Mouse (Mus musculus) layer of hippocampus, adult 11-12 months (tissue): ENCODE data around the gene Lmo4.

Experiments used
- DNase-seq: peaks from one replicate; pipeline ENCODE4 v3.0.0; 2022; ENCODE audit warnings: low spot score

Gene Lmo4

DNA sequence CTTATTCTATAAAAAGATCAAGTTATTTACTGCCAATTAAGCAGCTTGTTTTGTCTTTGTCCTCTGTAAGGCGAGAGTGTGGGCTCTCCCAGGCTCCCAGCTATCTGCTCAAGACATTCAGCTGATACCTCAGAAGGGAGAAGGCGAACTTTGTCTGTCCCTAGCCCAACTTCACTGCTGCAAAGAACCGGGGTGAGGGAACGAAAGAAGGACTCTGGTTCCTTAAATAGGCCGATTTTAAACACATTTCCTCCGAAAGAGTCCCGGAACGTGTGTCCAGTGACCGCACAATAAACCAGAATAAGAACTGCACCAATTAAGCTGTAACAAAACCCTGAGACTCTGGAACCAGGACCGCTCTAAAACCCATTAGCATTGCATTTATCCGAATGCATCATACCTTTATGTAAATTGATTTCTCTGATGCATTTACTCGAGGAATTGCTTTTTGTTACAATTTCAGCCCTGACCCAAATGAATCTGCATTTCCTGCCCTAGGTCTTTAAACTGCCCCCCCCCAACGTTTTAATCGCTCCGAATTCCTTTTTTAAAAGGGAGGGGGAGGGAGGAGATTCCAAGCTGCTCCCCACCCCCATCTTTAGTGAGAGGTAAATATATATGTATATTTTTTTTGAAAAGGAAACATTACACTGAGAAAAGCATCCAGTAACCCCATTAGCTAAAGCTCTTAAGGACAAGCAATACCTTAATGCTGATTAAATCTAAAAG is 1.6 kb downstream of the Lmo4 start:
- no peak for DNase-seq

DNA sequence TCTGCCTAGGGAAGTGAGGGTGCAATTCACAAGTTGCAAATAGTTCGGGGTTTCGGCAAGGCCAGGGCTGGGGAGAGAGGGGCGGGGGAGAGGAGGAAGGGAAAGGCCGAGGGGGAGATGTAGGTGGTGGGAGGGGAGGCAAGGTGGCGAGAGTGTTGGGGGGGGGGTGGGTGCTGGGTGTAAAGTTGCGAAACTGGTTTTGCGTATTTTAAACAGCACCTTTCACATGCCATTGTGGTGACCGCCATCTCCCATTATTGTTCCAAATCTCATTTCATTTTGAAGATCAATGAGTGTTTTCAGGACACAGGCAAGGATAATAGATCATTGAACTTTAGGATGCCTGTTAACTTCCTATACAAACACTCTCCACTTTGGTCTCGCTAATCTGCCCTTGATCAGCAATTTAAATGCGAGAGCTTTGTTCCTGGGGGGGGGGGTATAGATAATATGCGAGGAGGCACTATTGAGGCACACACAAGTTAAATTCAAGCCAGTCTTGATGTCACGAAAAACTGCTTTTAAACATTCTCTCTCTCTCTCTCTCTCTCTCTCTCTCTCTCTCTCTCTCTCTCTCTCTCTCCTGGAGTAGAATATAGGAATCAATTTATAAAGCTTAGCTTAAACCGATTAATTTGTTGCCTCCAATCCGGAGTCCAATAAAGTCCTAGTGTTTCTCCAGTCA is 2.3 kb downstream of the Lmo4 start:
- DNase-seq: no peak

DNA sequence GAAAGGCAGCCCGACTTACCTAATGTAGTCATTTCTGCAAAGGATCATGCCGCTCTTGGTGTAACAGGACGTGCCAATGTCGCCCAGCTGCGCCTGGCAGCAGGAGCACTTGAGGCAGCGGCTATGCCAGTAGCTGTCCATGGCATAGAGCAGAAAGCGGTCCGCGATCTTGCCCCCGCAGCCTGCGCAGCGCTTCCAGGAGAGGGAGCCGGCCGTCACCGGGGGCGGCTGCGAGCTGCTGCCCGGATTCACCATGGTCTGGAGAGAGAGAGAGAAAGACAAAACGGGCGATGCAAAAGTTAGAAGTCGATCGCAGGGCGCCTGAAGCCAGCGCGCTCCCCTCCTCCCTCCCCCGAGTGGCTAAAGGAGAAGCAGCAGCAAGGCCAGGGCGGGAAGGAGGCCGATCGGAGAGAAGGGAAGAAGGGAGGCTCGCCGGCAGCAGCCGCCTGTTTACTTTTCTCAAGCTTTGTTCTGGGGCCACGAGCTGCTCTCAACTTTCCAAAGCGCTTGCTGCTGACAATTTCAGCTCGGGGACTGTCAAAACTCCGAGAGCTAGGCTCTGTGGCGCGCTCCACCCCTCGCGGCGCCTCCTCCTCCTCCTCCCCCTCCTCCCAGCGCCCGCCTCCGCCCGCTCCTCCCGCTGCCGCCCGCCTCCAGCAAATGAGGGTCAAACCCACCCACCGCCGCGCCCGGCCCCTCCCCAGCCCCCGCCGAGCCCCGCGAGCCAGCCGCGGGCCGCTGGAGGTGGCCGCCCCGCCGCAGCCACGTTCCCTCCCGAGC is 3.0 kb downstream of the Lmo4 start:
- peak; percentile 65 for DNase-seq

DNA sequence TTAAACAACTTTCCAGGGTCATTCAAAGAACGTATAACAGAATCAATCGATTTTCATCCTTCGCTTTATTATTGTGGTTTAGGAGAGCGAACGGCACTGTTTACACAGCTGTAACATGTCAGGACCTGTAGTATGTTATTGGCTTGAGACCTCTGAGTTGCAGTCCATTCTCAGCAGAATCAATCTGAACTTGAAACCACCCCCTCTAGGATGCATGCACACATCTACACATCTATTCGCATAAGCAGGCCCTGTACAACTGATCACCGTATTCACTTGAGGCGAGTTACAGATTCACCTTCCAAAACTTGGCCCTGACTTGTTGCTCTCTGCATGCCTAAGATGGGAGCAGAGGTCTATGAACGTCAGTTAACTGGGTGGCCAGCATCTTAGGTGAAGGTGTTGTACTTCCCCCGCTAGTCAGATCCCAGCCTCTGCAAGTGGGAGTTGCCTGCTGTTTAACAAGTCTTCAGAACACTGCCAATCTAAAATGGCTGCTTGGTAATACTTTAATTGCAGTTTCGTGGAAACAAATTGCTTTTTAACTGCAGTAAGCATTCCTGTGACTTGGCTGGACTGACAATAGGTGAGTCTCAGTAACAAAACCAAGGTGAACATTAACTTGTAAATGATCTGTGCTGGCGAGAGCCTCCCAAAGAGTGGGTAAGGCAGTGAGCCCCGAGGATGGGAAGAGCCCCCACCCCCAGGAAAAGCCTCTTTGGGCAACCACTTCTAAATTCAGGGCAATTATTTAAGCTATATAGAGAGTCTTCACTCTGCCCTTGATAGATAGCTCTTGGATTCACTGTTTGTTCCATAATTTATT is 19.5 kb downstream of the Lmo4 start:
- DNase-seq: no peak

DNA sequence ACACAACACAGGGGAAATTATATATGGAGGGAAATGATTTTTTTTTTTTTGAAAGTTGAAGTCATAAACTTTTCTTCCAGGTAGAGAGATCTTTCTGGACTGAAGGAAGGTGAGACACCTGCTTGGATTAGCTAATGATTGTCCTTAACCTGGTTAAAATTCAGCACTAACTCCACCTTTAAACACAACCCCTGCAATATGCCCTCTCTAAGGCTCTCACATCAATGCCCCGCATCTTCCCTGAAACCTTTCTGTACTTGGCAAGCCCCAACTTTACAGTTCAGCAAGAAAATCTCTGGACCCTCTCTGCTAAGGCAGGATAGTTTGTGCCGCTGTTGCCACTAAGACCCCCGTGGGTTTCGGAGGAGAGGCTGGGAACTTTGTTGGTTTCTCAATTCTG is 20.1 kb downstream of the Lmo4 start:
- no peak for DNase-seq

DNA sequence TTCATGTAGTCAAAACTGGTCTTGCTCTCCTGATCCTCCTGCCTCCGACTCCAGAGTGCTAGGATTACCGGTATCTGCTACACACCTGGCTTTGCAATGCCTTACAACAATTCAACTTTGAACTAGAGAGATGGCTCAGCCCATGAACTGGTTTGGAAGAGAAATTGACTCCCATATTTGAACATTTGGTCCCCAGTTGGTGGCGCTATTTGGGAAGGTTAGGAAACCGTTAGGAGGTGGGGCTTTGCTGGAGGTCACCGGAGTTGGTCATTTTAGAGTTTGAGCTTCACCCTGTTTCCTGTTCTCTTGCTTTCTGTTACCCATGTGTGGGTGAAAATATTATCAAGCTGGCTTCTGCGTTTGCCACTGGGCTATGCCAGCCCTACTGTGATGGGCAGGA is 22.8 kb downstream of the Lmo4 start:
- DNase-seq: no peak

DNA sequence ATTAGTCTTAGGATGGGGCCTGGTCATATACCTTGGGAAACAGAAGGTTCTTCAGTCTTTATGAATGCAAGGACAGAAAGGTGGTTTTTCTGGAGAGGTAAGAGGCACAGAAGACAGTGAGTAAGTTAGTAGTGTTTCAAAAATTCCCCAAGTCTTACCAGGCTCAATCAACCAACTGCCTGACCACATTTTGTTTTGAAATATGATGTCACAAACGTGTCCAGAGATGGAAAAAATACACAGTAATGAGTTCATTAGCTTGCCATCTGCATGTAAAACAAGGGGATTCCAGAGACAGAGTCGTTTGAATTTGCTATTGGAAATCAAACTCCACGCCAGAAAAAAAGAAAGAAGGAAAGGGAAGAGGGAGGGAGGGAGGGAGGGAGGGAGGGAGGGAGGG is 26.1 kb downstream of the Lmo4 start:
- no peak for DNase-seq

DNA sequence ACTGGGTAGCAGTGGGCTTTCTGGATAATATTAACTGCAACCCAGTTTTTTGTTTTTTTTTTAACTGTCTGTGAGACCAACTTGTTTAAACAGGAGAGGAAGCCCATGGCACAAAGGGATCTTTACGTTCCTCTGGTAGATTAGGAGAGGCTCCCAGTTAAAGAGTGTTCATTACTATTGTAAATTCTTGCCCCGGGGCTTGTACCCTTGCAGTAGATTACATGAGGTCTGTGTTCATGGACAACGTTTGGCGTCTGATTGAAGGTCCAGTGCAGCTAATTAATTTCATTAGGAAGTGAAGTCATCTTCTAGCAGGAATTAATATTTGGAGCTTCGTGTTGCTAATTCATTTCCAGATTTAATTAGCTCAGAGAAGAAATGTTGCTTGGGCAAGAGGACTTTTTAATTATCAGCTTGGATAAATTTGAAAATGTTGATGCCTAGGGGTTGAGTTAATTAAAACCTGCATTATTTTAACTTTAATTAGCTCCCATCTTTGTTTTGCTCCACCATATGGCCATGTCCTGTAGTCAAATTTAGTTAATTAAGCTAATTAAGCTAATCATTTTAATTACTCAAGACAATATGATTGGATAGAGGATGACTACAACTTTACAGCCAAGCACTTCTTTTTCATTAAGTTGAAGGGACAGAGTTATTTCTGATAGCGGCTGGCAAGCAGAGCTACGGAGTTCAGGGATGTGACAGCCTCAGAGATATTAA is 31.0 kb downstream of the Lmo4 start:
- DNase-seq: no peak

DNA sequence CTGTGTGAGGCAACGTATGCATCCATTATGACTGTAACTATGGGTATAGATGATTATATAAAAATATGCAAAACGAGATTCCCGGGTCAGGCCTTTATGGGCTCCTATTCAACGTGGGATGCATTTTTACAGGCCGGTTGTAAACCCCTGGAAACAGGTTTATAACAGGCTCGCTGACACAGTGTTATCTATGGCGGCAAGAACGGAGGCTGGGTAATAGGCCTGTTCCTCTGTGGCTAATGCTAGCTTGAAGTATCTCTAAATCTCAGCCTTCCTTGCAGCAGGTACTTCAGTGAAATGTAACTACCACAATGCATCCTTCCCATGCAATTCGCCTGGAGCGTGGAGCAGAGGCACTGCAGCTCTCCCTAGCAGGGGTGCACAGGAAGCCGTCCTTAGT is 31.9 kb downstream of the Lmo4 start:
- no peak for DNase-seq

DNA sequence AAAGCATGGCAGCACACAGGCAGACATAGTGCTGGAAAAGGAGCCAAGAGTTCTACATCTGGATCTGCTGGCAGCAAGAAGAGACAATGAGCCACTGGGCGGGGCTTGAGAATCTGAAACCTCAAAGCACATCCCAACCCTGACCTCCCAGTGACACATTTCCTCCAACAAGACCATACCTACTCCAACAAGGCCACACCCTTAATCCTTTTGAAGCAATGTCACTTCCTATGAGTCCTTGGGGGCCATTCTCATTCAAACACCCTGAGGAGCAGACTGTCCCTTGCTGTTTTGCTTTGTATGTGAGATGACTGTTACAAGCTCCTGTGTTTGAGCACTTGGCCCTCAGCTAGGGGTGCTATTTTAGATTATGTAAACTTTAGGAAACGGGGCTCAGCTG is 33.3 kb downstream of the Lmo4 start:
- DNase-seq: no peak

DNA sequence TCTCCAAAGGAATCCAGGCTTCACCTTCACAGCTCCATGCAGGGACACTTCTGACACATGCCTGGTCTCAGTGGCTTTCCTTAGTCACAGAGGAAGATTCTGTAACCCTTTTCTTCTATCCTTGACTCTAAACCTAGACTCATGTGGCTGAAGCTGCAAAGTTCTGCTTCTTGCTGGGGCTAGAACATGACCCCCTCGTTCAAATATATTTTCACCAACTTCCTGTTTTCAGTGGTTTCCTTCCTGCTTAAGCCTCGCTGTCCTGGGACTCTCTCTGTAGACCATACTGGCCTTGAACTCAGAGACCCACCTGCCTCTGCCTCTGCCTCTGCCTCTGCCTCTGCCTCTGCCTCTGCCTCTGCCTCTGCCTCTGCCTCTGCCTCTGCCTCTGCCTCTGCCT is 34.5 kb downstream of the Lmo4 start:
- DNase-seq: no peak

DNA sequence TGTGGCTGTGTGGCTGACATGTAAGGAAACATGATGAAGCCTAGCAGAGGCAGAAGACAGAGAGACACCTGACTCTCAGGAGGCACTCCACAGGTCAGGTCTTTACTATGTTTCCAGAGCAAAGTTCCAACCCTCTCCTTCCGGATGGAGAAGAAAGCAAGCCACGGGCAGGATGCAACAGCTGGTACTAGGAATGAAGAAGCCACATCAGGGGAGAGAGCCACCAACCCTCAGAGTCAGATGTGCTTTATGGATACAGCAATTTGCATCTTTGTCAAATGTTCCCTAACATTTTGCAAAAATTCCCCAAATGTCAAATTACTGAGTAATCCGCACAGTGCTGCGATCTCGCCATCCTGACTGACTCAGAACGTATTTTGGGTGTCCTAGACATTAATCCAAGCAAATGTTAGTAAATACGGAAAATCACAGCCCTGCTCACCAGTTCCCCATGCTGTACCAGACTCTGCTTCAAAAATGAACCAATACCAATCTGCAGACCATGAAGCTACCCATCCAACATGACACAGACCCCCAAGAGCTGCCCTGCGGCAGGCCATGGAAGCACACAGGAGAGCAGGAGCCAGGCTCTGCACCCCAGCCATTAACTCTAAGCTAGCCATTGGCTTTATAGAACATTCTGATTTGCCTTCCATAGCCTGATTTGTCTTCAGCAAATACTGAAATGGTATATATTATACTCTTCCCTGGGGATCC is 38.4 kb downstream of the Lmo4 start:
- DNase-seq: no peak

DNA sequence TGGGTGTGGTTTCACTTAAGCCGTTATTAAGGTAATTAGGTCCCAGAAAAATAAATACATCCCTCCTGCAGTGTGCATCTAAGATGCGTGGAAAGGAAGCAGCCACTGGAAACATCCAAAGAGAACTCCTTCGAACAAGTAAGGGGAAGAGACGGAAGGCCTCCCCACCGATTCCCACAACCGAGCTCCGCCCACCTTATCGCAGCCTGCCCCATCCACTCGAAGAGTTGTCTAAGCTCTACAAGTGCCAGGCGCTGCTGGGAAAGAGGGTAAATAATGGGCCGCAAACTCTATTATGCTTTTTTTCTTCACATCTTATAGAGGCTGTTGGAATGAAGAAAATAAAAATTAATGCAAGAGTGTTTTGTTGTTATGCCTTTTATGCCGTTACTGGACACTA is 39.6 kb downstream of the Lmo4 start:
- DNase-seq: no peak

DNA sequence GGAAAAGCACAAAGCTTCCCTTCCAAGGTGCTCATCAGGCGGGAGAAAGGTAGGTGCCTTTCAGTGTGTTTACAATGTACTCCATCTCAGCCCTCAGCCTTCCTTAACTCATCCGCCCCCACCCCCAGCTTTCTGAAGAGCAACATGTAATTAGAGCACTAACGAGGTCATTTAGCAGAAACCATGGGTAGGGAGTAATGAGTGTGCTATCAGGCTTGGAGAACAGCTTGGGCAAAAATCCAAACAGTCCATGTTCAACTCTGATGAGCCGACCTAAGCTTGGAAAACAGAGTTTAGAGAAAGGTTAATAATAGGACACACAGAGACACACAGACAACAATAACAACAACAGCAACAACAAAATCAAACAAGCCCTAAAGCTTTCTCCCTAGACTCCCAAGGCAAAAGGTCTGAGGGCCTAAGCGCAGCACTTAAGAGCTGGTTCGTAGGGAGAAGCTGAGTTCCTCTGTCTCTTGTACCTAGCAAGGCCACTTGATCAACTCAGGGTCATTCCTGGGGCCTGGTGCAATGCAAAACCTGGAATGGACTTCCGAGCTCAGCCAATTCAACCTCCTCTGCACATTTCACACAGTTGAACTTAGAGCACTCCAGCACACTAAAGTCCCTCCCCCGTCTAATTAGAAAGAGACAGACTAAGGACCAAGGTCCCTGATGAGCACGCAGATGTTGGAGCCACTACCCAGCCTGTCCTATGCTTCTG is 40.2 kb downstream of the Lmo4 start:
- no peak for DNase-seq

DNA sequence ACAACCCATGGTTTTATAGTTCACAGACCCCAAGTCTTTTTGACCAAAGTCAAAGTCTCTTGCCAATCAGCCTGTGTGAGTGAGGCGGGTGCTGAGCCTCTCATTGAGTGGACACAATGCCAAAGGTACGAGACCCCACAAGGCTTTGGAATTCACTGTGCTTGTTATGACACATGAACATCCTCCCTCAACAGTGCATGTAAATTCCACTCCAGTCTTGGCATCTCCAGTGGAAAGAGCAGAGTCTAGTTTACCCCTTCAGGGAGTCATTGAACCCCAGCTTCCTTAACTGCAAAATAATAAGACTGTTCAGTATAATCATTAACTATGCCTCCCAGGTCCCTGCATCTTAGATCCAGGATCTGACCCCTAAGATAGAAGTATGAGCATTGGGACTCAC is 41.3 kb downstream of the Lmo4 start:
- DNase-seq: no peak

DNA sequence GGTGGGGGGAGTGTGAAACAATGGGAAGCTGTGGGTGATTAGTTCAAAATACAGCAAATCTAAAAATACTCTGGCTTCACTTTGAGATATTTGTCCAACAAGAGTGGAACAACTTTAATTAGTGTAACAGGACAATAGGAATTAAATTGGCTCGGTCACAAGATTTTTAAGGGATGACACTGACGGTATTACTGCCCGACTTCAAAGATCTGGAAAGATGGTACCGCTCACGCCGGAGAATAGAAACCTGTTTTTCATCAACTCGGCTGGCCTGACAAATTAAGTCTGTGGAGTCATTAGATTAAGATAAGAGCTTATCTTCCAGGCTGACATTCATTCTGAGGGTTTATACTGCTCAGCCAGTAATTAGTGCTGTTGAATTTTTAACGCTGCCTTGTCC is 42.9 kb downstream of the Lmo4 start:
- no peak for DNase-seq

DNA sequence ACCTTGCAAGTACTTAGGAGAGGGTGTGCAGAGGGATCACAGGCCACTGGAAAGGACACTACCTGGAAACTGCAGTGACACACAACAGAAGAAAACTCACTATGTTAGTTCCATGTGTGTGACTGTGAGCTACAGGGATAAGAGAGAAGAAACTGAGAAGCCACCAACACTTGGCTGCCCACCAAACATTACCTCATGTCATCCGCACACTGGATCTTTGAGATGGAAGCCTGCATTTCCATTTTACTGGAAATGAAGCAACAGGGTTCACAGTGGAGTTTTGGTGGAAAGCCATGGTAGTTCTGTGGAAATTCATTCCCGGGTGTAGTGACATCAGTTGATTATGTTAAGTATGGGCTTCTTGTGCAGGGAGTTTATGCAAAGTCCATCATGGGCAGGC is 43.8 kb downstream of the Lmo4 start:
- peak; percentile 18 for DNase-seq

DNA sequence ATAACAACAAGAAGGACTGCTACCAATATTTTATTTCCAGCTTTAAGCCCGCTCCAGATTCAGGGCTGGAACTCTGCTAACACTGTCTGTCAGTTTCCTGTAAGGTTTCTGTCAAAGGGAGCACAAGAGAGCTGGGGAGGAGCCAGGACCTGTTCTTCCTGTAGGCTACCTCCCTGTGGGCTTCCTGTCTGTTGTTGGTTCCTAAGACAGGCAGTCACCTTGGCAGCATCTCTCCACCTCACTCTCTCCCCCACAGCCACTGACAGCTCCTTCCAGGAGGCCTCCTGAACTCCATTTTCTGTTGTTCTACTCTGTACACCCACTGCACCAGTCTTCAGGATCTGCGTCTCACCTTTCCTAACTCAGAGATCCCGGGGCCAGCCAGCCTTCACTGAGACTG is 49.3 kb downstream of the Lmo4 start:
- no peak for DNase-seq

DNA sequence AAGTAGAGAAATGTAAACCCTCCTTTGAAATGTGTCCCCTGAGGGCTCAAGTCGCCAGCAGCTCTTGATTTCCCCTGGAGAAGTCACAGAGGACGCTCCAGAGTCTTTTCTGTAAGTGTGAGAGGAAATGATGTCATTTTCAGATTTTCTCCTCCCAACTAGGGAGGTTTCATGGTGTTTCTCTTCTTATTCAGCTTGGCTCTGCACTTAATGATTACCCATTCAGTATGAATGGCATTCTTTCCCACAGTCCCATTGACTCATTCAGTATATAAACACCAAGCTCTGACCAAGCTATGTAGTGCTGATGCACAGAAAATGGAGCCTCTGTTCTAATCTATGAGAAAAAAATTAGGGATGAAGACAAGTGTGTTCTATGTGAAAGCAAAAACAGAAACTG is 51.6 kb downstream of the Lmo4 start:
- no peak for DNase-seq

DNA sequence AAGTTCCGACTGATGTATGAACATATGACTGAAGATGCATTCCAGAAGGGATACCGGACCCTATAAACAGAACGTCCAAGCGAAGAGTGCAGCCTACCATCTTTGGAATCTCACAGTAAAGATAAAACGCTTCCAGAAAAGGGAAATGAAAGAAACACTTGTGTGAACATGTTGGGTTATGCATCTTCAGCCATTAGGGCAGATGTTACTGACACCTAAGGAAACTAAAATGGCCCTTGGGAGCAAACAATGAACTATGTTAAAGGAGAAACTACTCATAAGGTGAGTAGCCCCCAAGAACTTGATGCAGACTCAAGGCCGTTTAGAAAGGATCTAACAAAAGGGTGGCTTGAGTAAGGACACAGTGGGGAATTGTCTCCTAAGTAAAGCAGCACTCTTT is 54.0 kb downstream of the Lmo4 start:
- no peak for DNase-seq
